Mouse (Mus musculus) embryo, embryonic 11 days (tissue): ENCODE data around the gene Tex47.

Source experiments
- DNase-seq: peaks from one replicate; pipeline ENCODE4 v3.0.0-alpha.2; 2015

Tex47 gene

GRCm38 (mm10) chr5:7303819-7304218 is at the start of gene Tex47:
Tex47 (plus strand) TSS chr5:7304119.
- DNase-seq = no peak

- DNase-seq = peak; percentile 31
These were observed 27.1 kb upstream of the Tex47 start for GRCm38 (mm10) chr5:7276659-7277455.

GRCm38 (mm10) chr5:7284336-7284735 is 19.6 kb upstream of the Tex47 start:
- DNase-seq = no peak

GRCm38 (mm10) chr5:7302969-7303368 is 950 bp upstream of the Tex47 start:
- DNase-seq = peak; percentile 1

DNA sequence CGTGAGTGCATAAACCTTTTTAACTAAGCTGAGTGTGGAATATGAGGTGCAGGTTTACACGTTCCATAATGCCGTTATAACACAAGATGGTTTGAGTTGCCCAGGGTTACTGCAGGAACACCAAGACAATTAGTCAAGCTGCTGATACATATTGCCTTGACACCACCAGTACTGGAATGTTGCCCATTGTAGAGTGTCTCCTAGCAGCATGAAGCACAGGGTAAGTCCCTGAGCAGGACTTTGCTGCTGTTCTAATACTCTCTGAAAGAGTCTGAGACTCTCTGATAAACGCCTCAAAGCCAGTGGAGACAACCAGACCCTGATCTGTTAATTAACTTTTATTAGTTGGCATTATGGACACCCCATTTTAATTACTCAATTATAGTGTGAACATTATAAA is 21.7 kb downstream of the Tex47 start:
- DNase-seq = no peak

DNA sequence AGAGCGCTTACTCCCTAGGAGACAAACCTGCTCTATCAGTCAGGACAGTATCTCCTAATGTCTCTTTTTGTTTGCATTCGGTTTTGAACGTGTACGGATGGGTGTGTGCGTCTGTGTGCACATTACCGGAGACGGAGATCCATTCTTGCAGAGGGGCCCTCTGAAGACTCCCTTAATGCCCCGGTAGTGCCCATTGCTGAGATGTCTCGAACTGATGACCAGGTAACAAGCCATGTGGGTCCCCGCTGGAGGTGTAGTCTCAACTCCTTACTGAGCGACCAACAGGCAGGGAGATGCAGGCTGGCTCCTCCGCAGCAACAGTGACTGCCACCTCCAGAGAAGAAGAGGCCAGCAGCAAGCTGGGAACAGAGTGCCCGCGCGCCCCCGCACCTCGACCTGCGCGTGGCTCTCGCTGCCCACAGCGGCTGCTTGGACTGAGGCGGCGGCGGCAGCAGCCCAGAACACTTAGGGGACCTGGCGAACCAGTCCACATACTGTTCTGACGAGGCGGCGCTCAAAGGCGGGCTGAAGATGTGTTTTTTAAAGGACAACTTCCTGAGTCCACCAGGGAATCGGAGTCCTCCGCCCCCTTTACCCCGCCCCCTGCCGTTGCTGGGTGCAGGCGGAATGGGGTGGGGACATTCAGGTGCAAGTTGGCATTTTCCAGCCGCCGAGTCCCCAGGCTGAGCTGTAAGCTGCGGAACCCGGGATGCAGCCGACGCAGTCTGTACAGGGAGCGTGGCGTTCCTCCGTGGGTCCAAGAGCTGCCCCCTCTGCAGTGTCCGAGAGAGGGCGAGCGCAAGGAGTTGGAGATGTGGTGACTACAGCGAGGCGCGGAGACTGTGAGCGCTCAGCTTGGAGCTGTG is 40.5 kb downstream of the Tex47 start, which contains the start of gene Zfp804b:
Zfp804b (minus strand) TSS at position 612 of the 866 bp plus-strand sequence.
- peak; percentile 78 for DNase-seq

DNA sequence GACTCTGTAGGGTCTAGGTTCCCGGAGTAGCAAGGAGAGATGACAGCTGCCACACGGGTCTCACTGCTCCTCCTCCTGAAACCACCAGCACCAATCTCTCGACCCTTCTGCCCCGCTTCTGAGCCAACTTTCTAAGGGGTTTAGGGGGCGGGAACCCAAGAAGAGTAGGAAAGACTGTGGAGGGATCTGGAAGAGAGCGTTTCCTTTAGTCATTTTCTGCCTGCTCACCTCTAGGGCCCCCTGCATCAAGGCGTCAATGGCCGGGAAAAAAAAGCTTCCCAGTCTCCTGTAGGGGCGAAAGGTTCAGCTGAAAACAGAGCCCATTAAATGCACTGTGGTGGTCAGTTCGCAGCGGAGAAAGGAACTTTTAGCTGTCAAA is 41.1 kb downstream of the Tex47 start:
- peak; percentile 49 for DNase-seq
